Mouse (Mus musculus) heart, embryonic 14.5 days (tissue): ENCODE data around the gene Glp2r. TPM values are rescaled to one million over a fixed set of nuclear protein-coding genes. Genes with fewer than 3 reads are reported as not detected.

ENCODE experiments used
- ATAC-seq: fragments of 200-750 bp; cut with Nextera tagmentation; 2 replicates; pipeline ENCODE4 v1.8.0; 2017; ENCODE audit warnings: low read depth, moderate TSS enrichment; ENCODE audit not compliant: insufficient number of reproducible peaks, insufficient read depth, low FRiP score
- H3K27ac ChIP-seq, 2 experiments: fragments of 200-500 bp in 1 of 2; fragments of 300-500 bp in 1 of 2; sonication (generic) in 1 of 2; replicated peaks in 1 of 2; 2 replicates each; pipeline ENCODE4 v1.5.1; 2012 to 2014; ENCODE audit warnings: low read depth in 2 of 2, low read length in 2 of 2, control low read depth in 1 of 2, mild to moderate bottlenecking in 1 of 2, mixed read lengths in 1 of 2; ENCODE audit not compliant: control insufficient read depth in 1 of 2, insufficient read depth in 1 of 2
- H3K27me3 ChIP-seq: fragments of 300-500 bp; sonication (generic); 2 replicates; pipeline ENCODE4 v1.6.1; 2014; ENCODE audit warnings: mild to moderate bottlenecking, low read length, control low read depth; ENCODE audit not compliant: control insufficient read depth, insufficient read depth
- H3K36me3 ChIP-seq: fragments of 300-500 bp; sonication (generic); 2 replicates; pipeline ENCODE4 v1.6.1; 2014; ENCODE audit warnings: mild to moderate bottlenecking, control low read depth, low read length, mixed read lengths; ENCODE audit not compliant: control insufficient read depth, insufficient read depth
- H3K4me1 ChIP-seq, 2 experiments: fragments of 200-500 bp in 1 of 2; fragments of 300-500 bp in 1 of 2; sonication (generic) in 1 of 2; 2 replicates each; pipeline ENCODE4 v1.6.1; 2012 to 2014; ENCODE audit warnings: low read length in 2 of 2, control low read depth in 1 of 2, mixed read lengths in 1 of 2; ENCODE audit not compliant: control insufficient read depth in 2 of 2, insufficient read depth in 2 of 2
- H3K4me2 ChIP-seq: fragments of 300-500 bp; sonication (generic); 2 replicates; pipeline ENCODE4 v1.6.1; 2014; ENCODE audit warnings: mild to moderate bottlenecking, low read length
- H3K4me3 ChIP-seq, 2 experiments: fragments of 200-500 bp in 1 of 2; fragments of 300-500 bp in 1 of 2; sonication (generic) in 1 of 2; 2 replicates each; pipeline ENCODE4 v1.5.1; 2012 to 2014; ENCODE audit warnings: low read length in 2 of 2, mild to moderate bottlenecking in 2 of 2, control low read depth in 1 of 2, low read depth in 1 of 2, moderate library complexity in 1 of 2; ENCODE audit not compliant: control insufficient read depth in 1 of 2, insufficient read depth in 1 of 2
- H3K9ac ChIP-seq: fragments of 300-500 bp; sonication (generic); 2 replicates; pipeline ENCODE4 v1.6.1; 2014; ENCODE audit warnings: mild to moderate bottlenecking, low read length
- H3K9me3 ChIP-seq: fragments of 300-500 bp; sonication (generic); 2 replicates; pipeline ENCODE4 v1.6.1; 2016; ENCODE audit warnings: low read length, control low read depth; ENCODE audit not compliant: control insufficient read depth
- WGBS: fragments of 180-500 bp; shearing (Covaris S2); extraction: QIAGEN DNeasy Blood & Tissue Kit; methylation state at CpG from one replicate; pipeline ENCODE4 v1.1.7; 2014; 5-methylcytosine and 5-hydroxymethylcytosine counted together
- polyA plus RNA-seq: library from polyadenylated mRNA; unstranded; fragments of >200 nt; fragmentation: Nextera tagmentation; extraction: Ambion mirVana; gene quantifications from 2 replicates; pipeline ENCODE4 v1.2.1, GENCODE M21; 2014

Glp2r gene
- polyA plus RNA-seq, 1 experiment from 2014 or later = not detected

GRCm38 (mm10) chr11:67663437-67663836 is 107.5 kb downstream of the Glp2r start:
- Histone ChIP-seq H3K36me3 (peaks cover 7% of the 10 kb centered on the region; the same call in 1 of the 2 replicates), H3K27me3 (no peaks in the 10 kb centered on the region), H3K4me1 (peaks cover 8 to 16% of the 10 kb centered on the region in 2 experiments), H3K4me3 (no peak overlapping the region), H3K27ac (no peak overlapping the region), H3K9me3 (no peaks in the 10 kb centered on the region), H3K4me2 (no peak overlapping the region), H3K9ac (no peak overlapping the region)
- WGBS = 87% methylated on average over 4 of the region's 4 CpGs
- ATAC-seq = no peak

DNA sequence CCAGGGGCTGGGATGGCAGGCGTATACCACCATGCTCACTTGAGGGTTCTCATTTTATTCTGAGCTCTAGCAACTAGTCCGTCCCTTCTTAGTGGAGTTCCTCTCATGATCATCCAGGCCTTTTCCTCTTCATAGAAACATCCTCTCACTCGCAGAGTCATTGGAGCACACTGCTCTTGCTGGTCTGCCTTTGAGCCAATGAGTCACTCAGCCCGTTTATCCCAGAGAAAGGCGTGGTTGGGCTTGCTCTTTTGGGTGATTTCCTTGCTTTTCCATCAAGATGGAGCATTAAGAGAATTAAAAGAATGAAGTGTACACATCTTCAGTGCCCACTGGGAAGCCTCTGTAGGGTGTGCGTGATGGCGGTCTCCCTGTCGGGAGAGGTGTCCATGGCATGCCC is 109.5 kb downstream of the Glp2r start:
- Histone ChIP-seq H3K9ac (no peak overlapping the region), H3K4me1 (no peaks in the 10 kb centered on the region), H3K4me2 (no peak overlapping the region), H3K36me3 (peaks cover 7% of the 10 kb centered on the region; the same call in 1 of the 2 replicates), H3K27ac (no peak overlapping the region), H3K9me3 (no peaks in the 10 kb centered on the region), H3K27me3 (no peaks in the 10 kb centered on the region), H3K4me3 (no peak overlapping the region)
- WGBS = 85% methylated on average over 8 of the region's 8 CpGs
- no peak for ATAC-seq

GRCm38 (mm10) chr11:67657685-67658382 is 113.1 kb downstream of the Glp2r start:
- H3K9me3 ChIP-seq = no peaks in the 10 kb centered on the region
- H3K4me3 ChIP-seq = no peak overlapping the region
- H3K36me3 ChIP-seq = peaks cover 3% of the 10 kb centered on the region; the same call in 1 of the 2 replicates
- no peak overlapping the region for H3K4me2 ChIP-seq
- H3K4me1 ChIP-seq = peaks cover 0 to 9% of the 10 kb centered on the region in 2 experiments; a peak in 3 of 4 replicates
- 38% methylated on average over 11 of the region's 11 CpGs for whole genome bisulfite sequencing
- ATAC-seq = no peak
- H3K27me3 ChIP-seq = no peaks in the 10 kb centered on the region
- H3K27ac ChIP-seq = no peak overlapping the region
- no peak overlapping the region for H3K9ac ChIP-seq

- no peaks in the 10 kb centered on the region for H3K36me3 ChIP-seq
- no peak overlapping the region for H3K9ac ChIP-seq
- ATAC-seq = no peak
- H3K27me3 ChIP-seq = no peaks in the 10 kb centered on the region
- H3K9me3 ChIP-seq = no peaks in the 10 kb centered on the region
- no peak overlapping the region for H3K27ac ChIP-seq
- peaks cover 0 to 17% of the 10 kb centered on the region in 2 experiments; a peak in 3 of 4 replicates for H3K4me1 ChIP-seq
- H3K4me2 ChIP-seq = no peak overlapping the region
- WGBS = 85% methylated on average over 9 of the region's 9 CpGs
- H3K4me3 ChIP-seq = no peak overlapping the region
Observed at GRCm38 (mm10) chr11:67656811-67657210, 114.1 kb downstream of the Glp2r start.

- H3K4me2 ChIP-seq = no peak overlapping the region
- H3K9ac ChIP-seq = no peak overlapping the region
- WGBS = 79% methylated on average over 7 of the region's 7 CpGs
- no peaks in the 10 kb centered on the region for H3K36me3 ChIP-seq
- H3K4me3 ChIP-seq = no peak overlapping the region
- ATAC-seq = no peak
- H3K27me3 ChIP-seq = no peaks in the 10 kb centered on the region
- H3K27ac ChIP-seq = no peak overlapping the region
- H3K4me1 ChIP-seq = peaks cover 0 to 18% of the 10 kb centered on the region in 2 experiments; a peak in 3 of 4 replicates
- no peaks in the 10 kb centered on the region for H3K9me3 ChIP-seq
Observed at GRCm38 (mm10) chr11:67656366-67656765, 114.6 kb downstream of the Glp2r start.

DNA sequence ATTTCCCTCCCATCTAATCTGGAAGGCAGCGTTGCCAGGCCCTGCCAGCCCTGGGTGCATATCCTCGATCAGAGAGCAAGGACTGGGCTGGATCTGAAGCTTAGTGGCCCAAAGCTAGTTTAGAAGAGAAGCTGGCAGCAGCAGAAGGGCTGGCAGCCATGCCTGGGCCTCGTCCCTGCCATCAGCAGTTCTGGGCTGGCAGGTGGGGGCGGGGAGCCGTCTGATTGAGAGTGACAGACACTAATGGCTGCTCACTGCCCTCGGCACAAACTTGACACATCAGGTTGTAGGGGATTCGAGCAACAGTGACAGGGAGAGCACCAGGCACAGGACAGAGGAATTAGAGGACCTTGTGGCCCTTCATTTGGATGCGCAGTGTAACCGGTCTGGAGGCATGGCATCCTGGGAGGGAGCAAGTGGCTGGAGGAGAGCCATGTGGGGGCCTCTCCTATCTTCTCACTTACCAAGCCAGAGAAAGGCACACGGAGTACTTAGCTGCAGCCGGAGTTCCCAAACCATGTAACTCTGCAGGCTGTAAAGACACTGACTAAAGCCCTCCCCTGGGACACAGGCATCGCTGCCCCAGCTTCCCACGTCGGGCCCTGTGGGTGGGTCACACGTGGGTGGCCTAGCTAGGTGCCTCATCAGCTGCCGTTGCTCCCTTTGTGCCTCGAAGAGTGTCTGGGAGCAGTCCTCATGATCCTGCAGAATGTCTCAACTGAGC is 115.6 kb downstream of the Glp2r start:
- no peaks in the 10 kb centered on the region for H3K36me3 ChIP-seq
- peaks cover 0 to 18% of the 10 kb centered on the region in 2 experiments; a peak in 3 of 4 replicates for H3K4me1 ChIP-seq
- no peaks in the 10 kb centered on the region for H3K27me3 ChIP-seq
- 57% methylated on average over 17 of the region's 17 CpGs for WGBS
- ATAC-seq = no peak
- no peak overlapping the region for H3K9ac ChIP-seq
- no peak overlapping the region for H3K27ac ChIP-seq
- H3K4me3 ChIP-seq = no peak overlapping the region
- H3K9me3 ChIP-seq = no peaks in the 10 kb centered on the region
- H3K4me2 ChIP-seq = no peak overlapping the region

- Histone ChIP-seq H3K36me3 (no peaks in the 10 kb centered on the region), H3K9ac (no peak overlapping the region), H3K9me3 (no peaks in the 10 kb centered on the region), H3K4me3 (no peak overlapping the region), H3K4me2 (no peak overlapping the region), H3K27me3 (no peaks in the 10 kb centered on the region), H3K4me1 (peaks cover 0 to 18% of the 10 kb centered on the region in 2 experiments; a peak in 3 of 4 replicates), H3K27ac (no peak overlapping the region)
- WGBS = 79% methylated on average over 4 of the region's 4 CpGs
- no peak for ATAC-seq
Observed at GRCm38 (mm10) chr11:67654514-67654913, 116.4 kb downstream of the Glp2r start.
